Mouse (Mus musculus) E14TG2a.4 (cell line): Measurements from ENCODE around the gene Adarb2.

Experiments used
- CTCF ChIP-seq: conservative IDR thresholded peaks from 2 replicates; pipeline ENCODE4 v1.5.1; 2014; ENCODE audit warnings: low read length
- NANOG ChIP-seq: IDR thresholded peaks from 2 replicates; pipeline ENCODE4 v1.6.1; 2014; ENCODE audit warnings: borderline replicate concordance, low read length, mixed read lengths
- POU5F1 ChIP-seq: IDR thresholded peaks from 2 replicates; pipeline ENCODE4 v1.6.1; 2014; ENCODE audit warnings: low read length, borderline replicate concordance

GRCm38 (mm10) chr13:8448192-8448879 is 245.7 kb downstream of the Adarb2 start:
- TF ChIP-seq CTCF (no peak), POU5F1 (no peak), NANOG (no peak)
